Mouse (Mus musculus): ENCODE results near the gene Inca1. TPM values are rescaled to one million over a fixed set of nuclear protein-coding genes. Genes with fewer than 3 reads are reported as not detected.

Inca1 gene
- total RNA-seq, 2 experiments from 2014 or later, result not detected

DNA sequence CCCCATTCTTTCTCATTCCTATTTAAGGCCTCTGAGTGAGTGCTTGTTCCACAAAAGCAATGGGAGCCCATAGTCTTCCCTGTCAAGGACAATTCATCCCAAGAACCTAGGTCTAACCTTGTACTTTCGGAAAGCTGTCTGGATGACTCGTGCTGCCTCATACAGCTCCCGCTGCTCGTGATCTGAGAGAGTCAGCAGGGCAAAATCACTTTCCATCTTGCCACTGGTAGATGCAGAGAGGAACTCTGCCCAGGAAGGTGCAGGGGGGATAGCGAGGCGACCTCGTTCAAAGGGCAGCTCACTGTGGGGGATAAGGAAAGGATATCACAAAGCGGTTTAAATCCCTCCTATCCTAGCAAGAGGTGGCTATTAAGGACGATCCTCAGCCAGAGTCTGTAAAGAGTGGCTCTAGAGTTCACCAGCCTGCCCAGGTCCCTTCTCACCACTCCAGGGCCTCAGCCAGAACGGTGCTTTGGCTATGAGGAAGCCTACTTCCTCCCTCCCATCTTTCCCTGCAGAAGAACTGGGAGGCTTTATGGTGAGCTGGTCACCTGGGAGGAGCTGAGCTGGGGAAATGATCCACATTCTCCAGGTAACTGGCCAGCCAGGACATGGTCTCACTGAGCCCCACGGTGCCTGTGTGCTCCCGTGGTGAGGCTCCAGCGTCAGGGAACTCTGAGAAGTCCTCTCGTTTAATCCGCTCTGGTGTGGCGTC is 28.5 kb downstream of the Inca1 start:
- ATAC-seq (replicated peaks; ENCODE audit: poor library complexity, severe bottlenecking), result no peak

DNA sequence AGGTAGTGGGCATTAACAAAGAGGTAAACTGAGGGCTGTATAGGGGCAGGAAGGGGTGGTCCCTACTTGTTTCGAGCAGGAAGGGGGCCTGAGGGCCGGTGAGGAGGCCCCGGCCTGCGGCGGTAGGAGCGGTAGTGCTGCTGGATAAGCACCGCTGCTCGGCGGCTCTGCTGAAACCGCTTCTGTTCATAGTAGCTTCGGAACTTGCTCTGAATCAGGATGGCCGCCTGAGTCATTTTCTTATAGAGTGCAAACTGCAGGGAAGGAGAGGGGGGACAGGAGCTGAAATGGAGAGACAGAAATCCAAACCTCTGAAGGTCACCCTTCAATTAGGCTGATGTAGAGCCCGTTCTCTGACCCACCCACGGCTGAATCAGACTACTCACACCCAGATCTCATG is 29.5 kb downstream of the Inca1 start:
- ATAC-seq (replicated peaks; ENCODE audit: poor library complexity, severe bottlenecking), result no peak

DNA sequence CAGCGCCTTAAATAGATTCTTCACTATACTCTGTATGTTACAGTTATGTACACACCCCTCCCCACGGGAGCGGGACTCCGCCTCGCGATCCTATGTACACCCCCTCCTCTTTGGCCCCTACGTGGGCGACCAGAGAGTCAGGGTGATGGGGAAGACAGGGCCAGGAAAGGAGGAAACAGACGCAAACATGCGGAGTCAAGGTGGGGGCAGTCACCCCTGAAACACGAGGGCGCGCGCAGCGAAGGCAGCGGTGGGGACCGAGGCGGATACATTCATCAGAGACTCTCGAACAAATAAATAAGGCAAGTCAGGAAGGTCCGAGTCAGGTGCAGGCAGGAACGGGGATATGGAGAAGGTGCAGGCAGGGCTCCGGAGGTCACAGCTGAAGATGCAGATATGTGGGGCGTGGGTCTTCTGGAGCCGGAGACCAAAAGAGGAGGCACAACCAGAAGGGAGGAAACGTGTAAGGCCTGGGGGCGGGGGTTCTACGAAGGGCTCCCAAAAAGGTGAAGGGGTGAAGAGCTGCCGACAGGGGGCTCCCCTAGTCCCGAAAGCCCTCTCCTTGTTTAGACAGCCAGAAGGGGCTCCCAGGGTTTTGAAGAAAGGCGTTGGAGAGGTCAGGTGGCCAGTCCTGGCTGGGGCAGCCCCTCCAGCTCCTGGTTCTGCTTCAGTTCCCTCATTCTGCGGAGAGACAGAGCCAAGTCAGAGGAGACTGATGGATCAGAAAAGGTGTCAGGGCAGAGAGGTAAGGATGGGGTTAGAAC is 30.2 kb downstream of the Inca1 start:
- ATAC-seq (replicated peaks; ENCODE audit: poor library complexity, severe bottlenecking), result peak; percentile 41

DNA sequence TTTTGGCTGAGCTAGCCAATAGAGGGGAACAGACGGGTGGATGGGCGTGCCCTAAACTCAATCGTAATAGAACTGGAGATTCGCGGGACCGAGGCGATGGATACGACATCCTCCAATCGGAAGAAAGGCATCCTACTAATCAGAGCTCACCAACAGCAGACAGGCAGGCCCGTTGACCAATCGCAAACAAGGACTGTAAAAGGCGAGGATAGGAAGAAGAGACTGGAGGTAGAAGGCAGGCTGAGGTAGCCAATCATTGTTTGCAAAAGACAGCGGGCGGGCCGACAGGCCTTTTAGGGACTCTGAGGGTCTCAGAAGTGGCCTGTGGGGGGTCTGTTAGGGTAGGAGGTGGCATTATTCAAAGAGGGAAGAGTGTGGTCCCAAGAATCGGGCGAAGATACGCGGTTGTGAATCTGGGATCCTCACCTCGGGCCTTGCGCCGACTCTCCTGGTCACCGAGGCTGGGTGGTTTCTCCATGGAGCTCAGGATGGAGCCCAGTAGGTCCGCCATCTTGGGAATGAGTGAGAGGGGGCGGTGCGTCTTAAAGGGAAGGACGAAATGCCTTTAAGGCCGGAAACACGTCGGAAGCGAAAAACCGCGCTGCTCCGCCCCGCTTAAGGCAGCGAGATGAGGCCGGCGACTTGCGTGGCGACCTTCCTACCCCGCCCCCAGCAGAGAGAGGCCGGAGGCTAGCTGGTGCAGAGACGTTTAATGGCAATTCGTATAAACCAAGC is 31.0 kb downstream of the Inca1 start, which contains the start of gene Spag7:
TSS of gene Spag7 (minus strand) at position 646 of the 735 bp plus-strand sequence.
- ATAC-seq (replicated peaks; ENCODE audit: poor library complexity, severe bottlenecking), result peak; percentile 75

DNA sequence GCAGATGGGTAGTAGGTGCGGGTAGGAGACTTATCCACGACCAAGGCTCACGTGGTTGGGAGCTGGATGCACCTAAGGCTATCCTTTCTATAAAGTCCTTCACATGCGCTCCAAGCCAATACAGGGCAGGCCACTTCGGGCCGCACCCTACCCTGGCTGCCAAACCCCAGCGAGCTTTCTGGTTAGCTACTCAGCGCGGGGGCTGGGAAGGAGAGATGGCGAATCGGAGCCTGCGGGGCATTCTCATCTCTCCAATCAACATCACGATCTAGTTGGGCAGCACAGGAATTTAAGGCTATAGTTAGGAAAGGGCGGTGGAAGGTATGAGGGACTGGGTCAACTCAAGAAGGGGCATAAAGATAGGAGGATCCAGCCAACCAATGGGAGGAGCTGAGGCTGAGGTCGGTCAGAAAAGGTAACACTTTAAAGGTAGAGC is 31.6 kb downstream of the Inca1 start:
- ATAC-seq (replicated peaks; ENCODE audit: poor library complexity, severe bottlenecking), result no peak

DNA sequence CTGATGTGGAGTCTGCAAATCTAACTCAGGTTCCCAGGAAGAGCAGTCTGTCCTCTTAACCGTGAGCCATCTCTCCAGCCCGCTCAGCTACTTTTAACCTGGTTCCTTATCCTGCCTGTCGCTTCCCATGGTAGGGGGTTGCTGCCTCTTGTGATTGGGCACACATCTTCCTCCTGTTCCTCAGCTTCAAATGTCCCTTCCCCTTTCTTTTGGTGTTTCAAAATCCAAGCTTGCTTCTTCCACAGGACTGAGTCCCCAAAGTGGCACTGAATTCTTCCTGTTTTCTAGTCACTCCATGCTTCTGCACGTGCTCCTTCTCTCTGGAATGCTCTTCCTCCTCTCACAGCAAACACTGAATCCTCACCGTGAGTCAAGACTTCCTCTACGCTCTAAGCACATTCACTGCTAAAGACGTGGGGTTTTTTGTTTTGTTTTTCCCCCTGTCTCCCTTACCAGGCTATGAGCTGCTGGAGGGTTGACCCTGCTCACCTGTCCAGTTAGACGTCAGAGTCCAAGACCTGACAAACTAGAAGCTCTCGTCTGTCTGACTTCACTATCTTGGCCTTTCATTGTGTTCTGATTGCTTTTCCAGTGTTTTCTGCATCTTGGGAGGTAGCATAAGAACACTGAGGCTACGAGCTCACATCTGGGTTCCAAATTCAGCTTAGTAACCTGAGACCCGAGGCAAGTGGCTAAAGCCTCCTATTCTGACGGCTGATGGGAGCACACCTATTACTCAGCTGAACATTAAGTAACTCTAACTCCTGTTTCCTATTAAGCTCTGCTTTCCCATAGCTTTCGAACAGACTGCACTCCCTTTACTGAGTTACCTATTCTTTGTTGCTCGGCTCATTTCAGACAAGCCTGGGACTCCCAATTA is 32.4 kb downstream of the Inca1 start:
- peak; percentile 29 for ATAC-seq (replicated peaks; ENCODE audit: poor library complexity, severe bottlenecking)

DNA sequence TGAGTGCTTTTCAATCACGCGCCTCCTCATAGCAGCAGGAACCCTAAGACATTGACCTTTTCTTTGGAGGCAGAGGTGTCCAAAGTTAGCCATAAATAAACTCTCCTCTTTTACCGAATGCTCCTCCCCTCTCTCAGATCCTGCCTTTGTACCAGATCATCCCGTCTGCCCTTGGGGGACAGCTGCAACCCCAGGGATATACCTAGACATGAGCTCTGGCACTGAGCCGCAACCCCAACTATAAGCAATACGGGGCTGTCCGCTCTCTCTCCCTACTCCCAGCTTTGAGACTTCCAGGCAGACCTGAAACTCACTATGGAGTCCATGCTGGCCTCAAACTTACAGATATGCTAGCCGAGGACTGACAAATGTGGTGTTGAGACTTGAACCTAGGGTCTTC is 33.3 kb downstream of the Inca1 start:
- no peak for ATAC-seq (replicated peaks; ENCODE audit: poor library complexity, severe bottlenecking)

DNA sequence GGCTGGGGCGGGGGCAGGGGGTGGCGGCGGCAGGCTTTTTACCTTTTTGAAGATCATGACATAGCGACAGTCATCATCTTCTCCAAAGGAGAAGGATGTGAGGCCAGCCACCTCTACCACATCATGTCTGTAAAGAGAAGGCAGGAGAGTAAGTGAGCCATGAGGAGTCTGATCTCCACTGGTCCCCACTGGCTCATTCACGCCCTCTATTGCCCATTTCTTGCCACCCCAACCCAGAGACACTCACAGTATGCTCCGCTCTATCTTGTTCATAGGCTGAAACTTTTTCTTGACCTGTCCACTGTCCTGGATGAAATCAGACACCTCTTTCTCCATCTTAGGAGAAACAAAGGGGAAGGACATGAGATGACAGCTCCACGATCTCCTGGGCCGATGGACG is 35.2 kb downstream of the Inca1 start:
- no peak for ATAC-seq (replicated peaks; ENCODE audit: poor library complexity, severe bottlenecking)

DNA sequence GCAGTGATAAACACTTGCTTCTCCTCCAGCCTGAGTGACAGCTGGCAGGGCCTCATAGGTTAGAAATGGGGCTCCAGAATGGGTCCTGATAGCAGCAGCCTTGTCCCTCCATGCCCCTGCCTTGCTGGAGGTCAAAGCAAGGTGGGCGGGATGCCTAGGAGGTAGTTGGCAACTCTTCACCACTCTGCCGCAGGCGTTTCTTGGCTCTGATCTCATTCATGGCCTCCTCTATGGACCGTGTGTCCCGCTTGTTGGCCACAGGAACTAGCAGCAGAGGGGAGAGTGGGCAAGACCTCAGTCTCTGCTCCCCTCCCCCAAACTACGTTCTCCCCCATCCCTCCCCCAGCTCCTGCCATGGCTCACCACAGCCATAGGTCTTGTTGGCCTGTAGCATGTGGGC is 36.0 kb downstream of the Inca1 start:
- ATAC-seq (replicated peaks; ENCODE audit: poor library complexity, severe bottlenecking), result no peak

DNA sequence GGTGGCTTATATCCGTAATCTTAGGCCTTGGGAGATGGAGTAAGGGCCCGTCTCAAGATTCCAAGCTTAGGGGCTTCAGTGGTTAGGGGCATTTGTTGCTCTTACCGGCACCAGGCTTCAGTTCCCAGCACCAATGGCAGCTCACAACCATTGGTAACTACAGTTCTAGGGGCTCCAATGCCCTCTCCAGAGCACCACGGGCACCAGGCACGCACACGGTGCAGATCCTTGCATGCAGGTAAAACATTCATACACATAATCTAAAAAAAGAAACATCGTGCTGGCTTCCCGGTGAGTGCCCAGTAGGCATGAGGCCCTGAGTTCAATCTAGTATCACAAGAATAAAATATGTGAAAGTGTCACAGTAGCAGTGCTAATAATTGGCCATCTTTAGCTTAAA is 36.9 kb downstream of the Inca1 start:
- no peak for ATAC-seq (replicated peaks; ENCODE audit: poor library complexity, severe bottlenecking)

DNA sequence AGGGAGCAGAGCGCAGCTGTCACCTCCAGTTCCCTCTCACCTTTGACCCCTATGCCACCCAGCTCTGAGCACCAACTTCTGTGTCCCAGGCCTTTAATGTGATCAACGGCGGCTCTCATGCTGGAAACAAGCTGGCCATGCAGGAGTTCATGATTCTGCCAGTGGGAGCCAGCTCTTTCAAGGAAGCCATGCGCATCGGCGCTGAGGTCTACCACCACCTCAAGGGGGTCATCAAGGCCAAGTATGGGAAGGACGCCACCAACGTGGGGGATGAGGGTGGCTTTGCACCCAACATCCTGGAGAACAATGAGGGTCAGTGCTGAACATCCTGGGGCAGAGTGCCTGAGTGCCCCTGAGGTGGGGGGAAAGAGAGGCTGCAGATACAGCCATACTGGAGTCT is 39.4 kb downstream of the Inca1 start:
- no peak for ATAC-seq (replicated peaks; ENCODE audit: poor library complexity, severe bottlenecking)

DNA sequence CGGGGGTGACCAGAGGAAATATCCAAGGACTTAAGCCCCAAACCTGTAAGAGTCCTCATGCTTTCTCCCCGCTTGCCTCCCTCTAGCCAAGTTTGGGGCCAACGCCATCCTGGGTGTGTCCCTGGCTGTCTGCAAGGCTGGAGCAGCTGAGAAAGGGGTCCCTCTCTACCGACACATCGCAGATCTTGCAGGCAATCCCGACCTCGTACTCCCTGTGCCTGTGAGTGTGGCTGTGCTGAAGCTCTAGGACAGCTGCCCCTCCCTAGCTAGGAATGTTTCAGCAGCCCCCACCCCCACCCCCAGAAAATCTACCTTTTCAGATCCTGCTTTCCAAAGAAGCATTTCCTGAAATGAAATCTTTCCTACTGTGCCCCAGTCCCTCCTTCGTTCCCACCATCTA is 41.0 kb downstream of the Inca1 start:
- no peak for ATAC-seq (replicated peaks; ENCODE audit: poor library complexity, severe bottlenecking)

DNA sequence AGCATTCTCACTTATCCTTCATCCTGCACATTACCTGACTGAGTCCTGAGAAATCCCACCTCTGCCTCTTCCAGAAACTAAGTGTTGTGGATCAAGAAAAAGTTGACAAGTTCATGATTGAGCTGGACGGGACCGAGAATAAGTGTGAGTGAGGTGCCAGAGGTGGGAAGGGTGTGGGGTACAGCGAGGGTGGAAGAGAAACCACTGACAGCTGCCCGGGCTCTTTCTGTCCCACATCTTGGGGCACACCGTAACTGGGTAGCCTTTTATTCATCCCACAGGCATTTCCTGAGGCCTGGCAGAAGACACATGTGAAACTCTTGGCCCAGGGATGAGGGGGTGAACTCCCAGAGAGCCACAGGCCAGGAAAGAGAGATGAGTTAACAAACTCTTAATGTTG is 41.4 kb downstream of the Inca1 start:
- no peak for ATAC-seq (replicated peaks; ENCODE audit: poor library complexity, severe bottlenecking)

DNA sequence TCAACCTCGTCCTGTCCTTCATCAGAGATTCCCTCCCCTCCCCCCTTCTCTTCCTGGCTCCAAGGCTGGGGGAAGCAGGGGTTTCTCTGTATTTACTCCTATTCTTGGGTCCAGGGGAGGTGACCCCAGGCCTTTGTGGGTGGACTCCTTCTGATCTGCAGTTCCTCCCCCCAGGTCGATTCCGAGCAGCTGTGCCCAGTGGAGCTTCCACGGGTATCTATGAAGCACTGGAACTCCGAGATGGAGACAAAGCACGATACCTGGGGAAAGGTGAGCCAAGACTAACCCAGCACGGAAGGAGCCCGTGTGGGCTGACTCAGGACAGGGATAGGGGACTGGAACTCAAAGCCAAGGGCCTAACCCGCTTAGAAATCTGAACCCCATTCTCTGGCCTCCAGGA is 42.0 kb downstream of the Inca1 start:
- ATAC-seq (replicated peaks; ENCODE audit: poor library complexity, severe bottlenecking), result no peak

DNA sequence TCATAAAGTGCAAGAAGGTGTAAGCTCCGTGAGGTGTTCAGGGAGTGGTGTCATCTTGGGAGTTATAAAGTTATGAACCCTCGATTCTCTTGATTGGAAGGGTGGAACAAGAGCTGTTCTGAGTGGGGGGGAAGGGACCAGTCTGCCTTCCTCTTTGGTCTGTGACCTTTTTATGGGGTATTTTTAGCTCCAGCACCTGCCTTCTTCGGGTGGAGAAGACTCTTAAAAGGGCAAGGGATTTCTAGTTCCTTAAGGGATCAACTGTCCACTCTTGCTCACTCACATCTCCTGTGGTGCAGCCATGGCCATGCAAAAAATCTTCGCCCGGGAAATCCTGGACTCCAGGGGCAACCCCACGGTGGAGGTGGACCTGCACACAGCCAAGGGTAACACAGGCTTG is 42.4 kb downstream of the Inca1 start:
- ATAC-seq (replicated peaks; ENCODE audit: poor library complexity, severe bottlenecking), result no peak

DNA sequence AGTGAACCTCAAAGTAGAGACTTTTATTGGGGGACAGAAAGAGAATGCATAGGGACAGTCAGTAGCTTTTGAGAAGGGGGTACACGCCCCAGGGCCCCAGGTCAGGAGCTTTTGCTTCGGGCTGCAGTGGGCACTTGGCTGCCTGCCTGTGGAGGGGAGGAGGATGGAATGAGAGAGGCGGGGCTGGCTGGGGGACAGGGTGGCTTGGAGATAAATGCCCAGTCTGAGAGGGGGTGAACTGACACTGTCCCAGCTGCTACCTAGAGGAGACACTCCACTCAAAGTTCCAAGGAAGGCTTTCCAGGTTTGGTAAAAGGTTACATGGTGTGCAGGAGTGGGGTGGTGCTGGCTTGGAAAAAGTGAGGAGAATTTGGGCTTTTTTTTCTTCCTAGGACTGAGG is 43.0 kb downstream of the Inca1 start, which contains the start of gene Eno3:
TSS of gene Eno3 (plus strand) at position 239 of the 400 bp plus-strand sequence.
- ATAC-seq (replicated peaks; ENCODE audit: poor library complexity, severe bottlenecking), result no peak

DNA sequence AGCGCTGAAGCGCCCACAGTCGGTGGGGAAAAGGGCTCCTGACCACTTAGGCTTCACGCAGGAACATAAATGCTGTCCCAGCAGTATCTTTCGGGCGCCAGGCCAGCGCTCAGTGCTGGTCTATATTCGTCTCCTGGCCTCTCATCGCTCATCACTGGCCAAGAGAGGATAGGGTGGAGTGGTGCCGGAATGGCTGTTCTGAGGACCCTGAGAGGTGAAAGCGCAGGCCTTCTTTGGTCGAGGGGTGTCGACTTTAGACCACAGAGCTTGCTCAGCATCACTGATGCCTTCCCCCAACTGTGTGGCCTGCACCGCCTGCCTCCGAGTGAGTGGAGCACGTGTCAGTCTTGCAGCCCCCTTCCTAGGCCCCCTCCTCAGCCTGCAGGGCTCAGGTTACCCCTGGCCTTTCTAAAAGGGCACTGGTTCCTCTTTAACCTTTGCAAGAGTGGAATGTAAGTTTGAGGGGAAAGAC is 43.5 kb downstream of the Inca1 start:
- ATAC-seq (replicated peaks; ENCODE audit: poor library complexity, severe bottlenecking), result no peak

DNA sequence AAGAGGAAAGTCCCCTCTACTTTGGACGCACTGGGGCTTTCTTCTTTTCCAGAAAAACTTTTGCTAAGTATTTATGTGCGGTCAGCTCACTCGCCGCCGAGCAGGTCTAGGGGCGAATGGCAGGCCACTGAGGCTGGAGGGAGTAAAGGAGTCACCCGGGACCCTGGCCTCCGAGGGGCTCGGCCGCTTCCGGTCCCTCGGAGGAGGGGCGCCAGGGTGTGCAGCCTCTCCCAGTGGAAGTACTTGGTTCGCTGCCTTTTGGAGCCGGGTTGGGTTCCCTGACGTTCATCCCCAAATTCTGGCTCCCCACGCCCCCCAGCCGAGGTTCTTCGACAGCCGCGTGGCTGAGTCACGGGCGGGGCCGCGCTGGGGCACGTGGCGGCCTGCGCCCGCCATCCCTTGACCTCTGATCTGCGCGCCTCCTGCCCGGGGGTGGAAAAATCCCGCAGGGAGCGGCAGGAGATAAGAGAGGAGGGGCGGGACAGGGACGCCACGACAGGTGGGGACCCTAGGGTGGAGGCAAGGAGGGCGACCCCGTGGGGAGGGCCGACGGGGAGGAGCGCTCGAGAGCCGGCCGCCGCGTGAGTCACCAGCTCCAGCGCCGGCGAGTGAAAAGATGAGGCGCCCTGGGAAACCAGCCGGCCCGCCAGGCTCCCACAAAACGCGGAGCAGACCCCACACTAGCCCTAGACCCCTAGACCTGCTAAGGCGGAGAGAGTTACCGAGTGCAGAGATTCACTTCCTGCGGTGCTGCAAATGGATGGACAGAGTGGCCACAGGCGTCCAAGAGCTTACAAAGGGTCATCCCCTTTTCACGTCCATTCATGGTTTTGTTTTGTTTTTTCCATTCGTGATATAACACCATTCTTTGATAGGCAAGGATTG is 44.1 kb downstream of the Inca1 start:
- peak; percentile 9 for ATAC-seq (replicated peaks; ENCODE audit: poor library complexity, severe bottlenecking)
